Mouse (Mus musculus): Measurements from ENCODE around the gene Tspan32.

Tspan32 gene

GRCm38 (mm10) chr7:143033581-143033980, 28.7 kb downstream of the Tspan32 start:
- peak; percentile 53 for DNase-seq (ENCODE audit: low spot score)

- no peak for DNase-seq (ENCODE audit: low spot score)
Observed at GRCm38 (mm10) chr7:143034112-143034511, 29.3 kb downstream of the Tspan32 start.

GRCm38 (mm10) chr7:143034519-143035450, 29.9 kb downstream of the Tspan32 start:
- DNase-seq (ENCODE audit: low spot score) = no peak

- no peak for DNase-seq (ENCODE audit: low spot score)
Observed at GRCm38 (mm10) chr7:143036787-143037186, 31.9 kb downstream of the Tspan32 start.

- DNase-seq (ENCODE audit: low spot score) = no peak
Observed at GRCm38 (mm10) chr7:143037306-143037705, 32.5 kb downstream of the Tspan32 start.

- DNase-seq (ENCODE audit: low spot score) = no peak
Observed at GRCm38 (mm10) chr7:143038174-143038931, 33.5 kb downstream of the Tspan32 start.

GRCm38 (mm10) chr7:143040561-143040960, 35.7 kb downstream of the Tspan32 start:
- no peak for DNase-seq (ENCODE audit: low spot score)

- no peak for DNase-seq (ENCODE audit: low spot score)
Observed at GRCm38 (mm10) chr7:143041138-143041822, 36.4 kb downstream of the Tspan32 start.

GRCm38 (mm10) chr7:143042089-143042488, 37.2 kb downstream of the Tspan32 start:
- DNase-seq (ENCODE audit: low spot score) = peak; percentile 69

GRCm38 (mm10) chr7:143042897-143043300, 38.1 kb downstream of the Tspan32 start:
- no peak for DNase-seq (ENCODE audit: low spot score)

- peak; percentile 51 for DNase-seq (ENCODE audit: low spot score)
Observed at GRCm38 (mm10) chr7:143044049-143044825, 39.4 kb downstream of the Tspan32 start.

- DNase-seq (ENCODE audit: low spot score) = no peak
Observed at GRCm38 (mm10) chr7:143044826-143045206, 40.0 kb downstream of the Tspan32 start.

- DNase-seq (ENCODE audit: low spot score) = no peak
Observed at GRCm38 (mm10) chr7:143046358-143046757, 41.5 kb downstream of the Tspan32 start.

- no peak for DNase-seq (ENCODE audit: low spot score)
Observed at GRCm38 (mm10) chr7:143049331-143049730, 44.5 kb downstream of the Tspan32 start.

- DNase-seq (ENCODE audit: low spot score) = no peak
Observed at GRCm38 (mm10) chr7:143049841-143050816, 45.3 kb downstream of the Tspan32 start.

GRCm38 (mm10) chr7:143051316-143051715, 46.5 kb downstream of the Tspan32 start:
- peak; percentile 40 for DNase-seq (ENCODE audit: low spot score)

GRCm38 (mm10) chr7:143052626-143053007, 47.8 kb downstream of the Tspan32 start, which contains the start of gene Cd81:
TSS of gene Cd81 (plus strand) at chr7:143052739.
- peak; percentile 74 for DNase-seq (ENCODE audit: low spot score)

GRCm38 (mm10) chr7:143053008-143053899, 48.4 kb downstream of the Tspan32 start:
- peak; percentile 44 for DNase-seq (ENCODE audit: low spot score)

- no peak for DNase-seq (ENCODE audit: low spot score)
Observed at GRCm38 (mm10) chr7:143053961-143054611, 49.2 kb downstream of the Tspan32 start.
